Mouse (Mus musculus) midbrain, postnatal 0 days (tissue): Measurements from ENCODE around the gene Casd1. TPM values are rescaled to one million over a fixed set of nuclear protein-coding genes. Genes with fewer than 3 reads are reported as not detected.

Experiments
- ATAC-seq: fragments of 200-750 bp; cut with Nextera tagmentation; 2 replicates; pipeline ENCODE4 v1.8.0; 2017; ENCODE audit warnings: moderate number of reproducible peaks, mild to moderate bottlenecking, moderate TSS enrichment, moderate library complexity; ENCODE audit not compliant: low FRiP score
- DNase-seq: peaks from one replicate; pipeline ENCODE4 v3.0.0-alpha.2; 2015; ENCODE audit warnings: low spot score
- H3K27ac ChIP-seq: fragments of 300-500 bp; sonication (generic); 2 replicates; pipeline ENCODE4 v1.5.1; 2014; ENCODE audit warnings: low read depth, mild to moderate bottlenecking, low read length, mixed read lengths
- H3K27me3 ChIP-seq: fragments of 300-500 bp; sonication (generic); 2 replicates; pipeline ENCODE4 v1.6.1; 2014; ENCODE audit warnings: low read length, control low read depth, mixed read lengths; ENCODE audit not compliant: insufficient read depth
- H3K36me3 ChIP-seq: fragments of 300-500 bp; sonication (generic); 2 replicates; pipeline ENCODE4 v1.6.1; 2014; ENCODE audit warnings: low read length, control low read depth, mixed read lengths; ENCODE audit not compliant: insufficient read depth
- H3K4me1 ChIP-seq: fragments of 300-500 bp; sonication (generic); 2 replicates; pipeline ENCODE4 v1.6.1; 2014; ENCODE audit warnings: mild to moderate bottlenecking, control low read depth, antibody characterized with exemption, low read length, mixed read lengths; ENCODE audit not compliant: insufficient read depth
- H3K4me2 ChIP-seq: fragments of 300-500 bp; sonication (generic); 2 replicates; pipeline ENCODE4 v1.6.1; 2014; ENCODE audit warnings: low read depth, mild to moderate bottlenecking, low read length, mixed read lengths; ENCODE audit not compliant: poor library complexity, severe bottlenecking
- H3K4me3 ChIP-seq: fragments of 300-500 bp; sonication (generic); 2 replicates; pipeline ENCODE4 v1.5.1; 2014; ENCODE audit warnings: low read depth, mild to moderate bottlenecking, low read length, moderate library complexity
- H3K9ac ChIP-seq: fragments of 300-500 bp; sonication (generic); replicated peaks from 2 replicates; pipeline ENCODE4 v1.6.1; 2014; ENCODE audit warnings: mild to moderate bottlenecking, low read length, moderate library complexity, mixed read lengths; ENCODE audit not compliant: poor library complexity, severe bottlenecking
- H3K9me3 ChIP-seq: fragments of 300-500 bp; sonication (generic); 2 replicates; pipeline ENCODE4 v1.6.1; 2016; ENCODE audit warnings: low read length, control low read depth
- CTCF ChIP-seq: IDR thresholded peaks from 2 replicates; pipeline ENCODE4 v1.5.1; 2016; ENCODE audit warnings: antibody characterized with exemption, mild to moderate bottlenecking
- WGBS: fragments of 180-500 bp; shearing (Covaris S2); extraction: QIAGEN DNeasy Blood & Tissue Kit; methylation state at CpG from one replicate; pipeline ENCODE4 v1.1.7; 2014; 5-methylcytosine and 5-hydroxymethylcytosine counted together
- polyA plus RNA-seq: library from polyadenylated mRNA; unstranded; fragments of >200 nt; fragmentation: Nextera tagmentation; extraction: Ambion mirVana; gene quantifications from 2 replicates; pipeline ENCODE4 v1.2.1, GENCODE M21; 2015
- total RNA-seq: library from RNA; depleted of rRNA; stranded (reverse); fragments of >200 nt; gene quantifications from 2 replicates; pipeline ENCODE4 v1.2.3, GENCODE M21; 2014

Gene Casd1
- total and polyA plus RNA-seq, 2 experiments from 2014 or later = 44.7 to 93.6 TPM

DNA sequence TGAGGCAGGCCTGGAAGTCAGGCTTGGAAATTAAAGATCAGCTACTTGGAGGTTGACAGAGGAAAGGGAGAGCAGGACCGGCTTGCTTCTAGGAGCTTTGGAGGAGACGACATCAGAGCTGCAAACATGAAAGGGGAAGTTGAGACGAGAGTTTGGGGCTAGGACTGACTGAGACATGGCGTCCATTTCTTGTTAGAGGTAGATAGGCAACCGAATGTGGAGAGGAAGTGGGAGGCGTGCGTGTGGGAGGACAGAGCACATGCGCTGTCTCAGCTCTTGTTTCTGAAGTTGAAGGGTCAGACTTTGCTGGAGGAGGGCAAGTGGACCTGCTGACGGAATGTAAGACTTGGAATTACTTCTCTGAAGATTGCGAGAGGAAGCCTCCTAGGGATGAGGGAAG lies 17.3 kb downstream of the Casd1 start:
- WGBS = 89% methylated on average over 10 of the region's 10 CpGs
- Histone ChIP-seq H3K36me3 (peaks cover 7% of the 10 kb centered on the region), H3K4me2 (no peak overlapping the region), H3K4me1 (no peaks in the 10 kb centered on the region), H3K9me3 (no peaks in the 10 kb centered on the region), H3K4me3 (no peak overlapping the region), H3K27me3 (no peaks in the 10 kb centered on the region), H3K27ac (no peak overlapping the region), H3K9ac (no peak overlapping the region)
- no peak for DNase-seq
- no peak for TF ChIP-seq CTCF
- no peak for ATAC-seq

DNA sequence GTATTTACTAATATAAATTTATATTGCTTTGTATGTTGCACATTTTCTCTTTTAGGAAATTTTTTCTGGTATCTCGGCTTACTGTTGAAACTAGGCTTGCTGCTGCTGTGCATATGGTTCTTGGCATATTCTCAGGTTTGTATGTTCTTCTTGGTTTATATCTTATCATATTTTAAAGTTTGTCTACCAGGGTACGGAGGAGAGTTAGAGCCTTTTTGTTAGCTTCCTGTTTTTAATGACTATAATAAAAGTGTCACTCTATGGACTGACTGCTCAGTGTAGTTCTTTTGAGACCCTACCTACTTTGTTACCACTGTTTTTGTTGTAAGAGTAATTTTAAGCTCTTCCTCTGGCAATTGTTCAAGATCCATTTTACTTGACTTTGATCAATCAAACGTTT lies 30.8 kb downstream of the Casd1 start:
- 66% methylated on average over 3 of the region's 3 CpGs for WGBS
- no peaks in the 10 kb centered on the region for H3K36me3 ChIP-seq
- H3K4me3 ChIP-seq = no peak overlapping the region
- DNase-seq (no peak), ATAC-seq (no peak)
- no peak overlapping the region for H3K4me2 ChIP-seq
- no peaks in the 10 kb centered on the region for H3K4me1 ChIP-seq
- H3K27me3 ChIP-seq = no peaks in the 10 kb centered on the region
- no peaks in the 10 kb centered on the region for H3K9me3 ChIP-seq
- H3K9ac ChIP-seq = no peak overlapping the region
- H3K27ac ChIP-seq = no peak overlapping the region
- TF ChIP-seq CTCF = no peak

DNA sequence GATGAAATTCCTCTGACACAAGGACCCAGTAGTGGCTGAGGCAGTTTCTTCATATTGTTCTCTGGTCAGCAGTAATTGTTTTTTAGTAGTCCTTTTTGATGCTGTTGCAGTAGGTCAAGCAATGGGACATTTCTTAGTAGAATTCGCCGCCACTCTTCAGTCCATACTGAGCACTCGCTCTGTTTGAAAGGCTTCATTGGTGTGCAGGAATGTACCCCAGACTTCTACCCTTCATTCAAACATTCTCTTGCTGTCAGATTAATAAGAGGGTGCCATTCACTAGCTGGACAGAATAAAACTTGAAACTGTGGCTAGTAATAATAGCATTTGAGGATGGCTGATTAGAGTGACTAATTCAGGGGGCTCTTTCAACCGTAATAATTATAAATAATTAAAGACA lies 32.5 kb downstream of the Casd1 start:
- no peak overlapping the region for H3K4me3 ChIP-seq
- no peak overlapping the region for H3K4me2 ChIP-seq
- no peak for ATAC-seq
- H3K36me3 ChIP-seq = no peaks in the 10 kb centered on the region
- no peak overlapping the region for H3K9ac ChIP-seq
- DNase-seq = no peak
- H3K27me3 ChIP-seq = no peaks in the 10 kb centered on the region
- no peaks in the 10 kb centered on the region for H3K4me1 ChIP-seq
- H3K27ac ChIP-seq = no peak overlapping the region
- TF ChIP-seq CTCF = no peak
- 33% methylated on average over 4 of the region's 4 CpGs for WGBS
- no peaks in the 10 kb centered on the region for H3K9me3 ChIP-seq

DNA sequence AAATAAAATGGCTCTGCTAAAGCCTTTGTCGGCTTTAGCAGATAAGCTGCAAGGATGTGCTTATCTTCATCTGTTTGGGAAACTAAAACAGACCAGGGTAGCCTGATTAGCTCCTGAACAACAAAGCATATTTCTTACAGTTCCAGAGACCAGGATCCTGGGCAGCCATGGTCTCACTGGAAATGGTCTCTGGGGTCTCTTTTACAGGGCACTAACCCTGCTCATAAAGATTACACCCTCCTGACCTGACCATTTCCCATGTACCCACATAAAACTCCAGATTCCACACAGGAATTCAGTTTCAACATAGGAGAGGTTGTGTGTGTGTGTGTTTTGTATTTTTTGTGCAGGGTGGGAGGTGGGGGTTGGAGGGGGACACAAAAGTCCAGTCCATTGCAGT lies 34.2 kb downstream of the Casd1 start:
- H3K9me3 ChIP-seq = no peaks in the 10 kb centered on the region
- no peak overlapping the region for H3K27ac ChIP-seq
- DNase-seq (no peak), ATAC-seq (no peak)
- H3K4me1 ChIP-seq = no peaks in the 10 kb centered on the region
- TF ChIP-seq CTCF = no peak
- no peak overlapping the region for H3K4me3 ChIP-seq
- no peaks in the 10 kb centered on the region for H3K27me3 ChIP-seq
- no peak overlapping the region for H3K9ac ChIP-seq
- WGBS = 77% methylated on average over 1 of the region's 1 CpGs
- H3K4me2 ChIP-seq = no peak overlapping the region
- H3K36me3 ChIP-seq = no peaks in the 10 kb centered on the region

DNA sequence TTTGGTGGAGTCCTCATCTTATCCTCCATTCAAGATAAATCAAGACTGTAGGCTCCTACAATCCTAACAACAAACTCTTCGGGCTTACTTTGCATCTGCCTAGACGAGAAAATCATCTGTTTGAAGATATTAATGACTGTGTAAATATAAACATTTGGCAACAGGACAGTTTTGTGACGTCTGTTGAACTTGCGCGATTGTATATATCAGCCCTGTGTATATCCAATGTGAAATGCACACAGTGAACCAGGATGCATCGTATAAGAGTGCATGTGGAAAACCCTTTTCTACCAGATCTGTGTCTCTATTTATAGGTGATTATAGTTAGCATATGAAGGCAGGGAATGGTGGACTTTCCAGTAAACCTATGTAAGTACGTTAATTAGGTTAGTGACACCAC lies 41.4 kb downstream of the Casd1 start:
- no peaks in the 10 kb centered on the region for H3K9me3 ChIP-seq
- WGBS = 93% methylated on average over 7 of the region's 7 CpGs
- no peak overlapping the region for H3K4me2 ChIP-seq
- no peaks in the 10 kb centered on the region for H3K27me3 ChIP-seq
- ATAC-seq = no peak
- peaks cover 4% of the 10 kb centered on the region; the same call in 1 of the 2 replicates for H3K36me3 ChIP-seq
- no peak overlapping the region for H3K27ac ChIP-seq
- TF ChIP-seq CTCF = no peak
- no peak overlapping the region for H3K4me3 ChIP-seq
- no peak overlapping the region for H3K9ac ChIP-seq
- H3K4me1 ChIP-seq = no peaks in the 10 kb centered on the region
- DNase-seq = no peak

DNA sequence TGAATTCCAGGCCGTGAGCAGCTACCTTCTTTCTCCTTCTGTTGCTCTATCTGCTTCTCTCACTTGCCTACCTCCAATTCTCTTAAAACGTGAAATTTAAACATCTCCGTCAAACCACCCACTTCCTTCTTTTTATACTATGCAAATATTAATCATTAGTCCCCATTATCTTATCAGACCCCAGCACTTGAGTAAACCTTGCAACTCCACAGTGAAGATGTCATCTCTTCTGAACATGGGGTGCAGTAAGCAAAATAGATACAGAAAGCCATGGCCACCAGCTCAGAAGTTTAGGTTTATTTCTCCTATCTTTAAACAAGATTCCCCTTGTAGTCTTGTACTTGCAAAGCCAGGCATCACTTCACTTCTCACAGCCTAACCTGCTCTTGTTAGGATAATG lies 46.7 kb downstream of the Casd1 start:
- Histone ChIP-seq H3K4me3 (no peak overlapping the region), H3K36me3 (no peaks in the 10 kb centered on the region; the same call in 1 of the 2 replicates), H3K27ac (no peak overlapping the region), H3K27me3 (no peaks in the 10 kb centered on the region), H3K9me3 (no peaks in the 10 kb centered on the region), H3K4me1 (no peaks in the 10 kb centered on the region), H3K9ac (no peak overlapping the region), H3K4me2 (no peak overlapping the region)
- TF ChIP-seq CTCF = no peak
- DNase-seq (no peak), ATAC-seq (no peak)
- WGBS = 96% methylated on average over 3 of the region's 3 CpGs
